ENCODE assay signal across 8 mouse cellular contexts in genomic region chr2:164402906-164403305, GRCm38 (mm10). TPM values are rescaled to one million over a fixed set of nuclear protein-coding genes. Genes with fewer than 3 reads are reported as not detected.
DNase-seq lines count a peak whose midpoint lies in the region; ATAC-seq and TF ChIP-seq lines count a peak whose summit lies in the region.

TSS of gene Rbpjl (plus strand) at chr2:164403141.

- no peaks in the 10 kb centered on the region for H3K36me3 ChIP-seq in MEL (ENCODE audit: control insufficient read depth in 1 of 2, insufficient read depth in 2 of 2, low read length in 2 of 2)
- no peaks in the 10 kb centered on the region for H3K36me3 ChIP-seq in forebrain, postnatal 0 days (ENCODE audit: insufficient read depth)
- H3K36me3 ChIP-seq in hindbrain, embryonic 11.5 days (ENCODE audit: control insufficient read depth, insufficient read depth, low read length): no peaks in the 10 kb centered on the region
- H3K36me3 ChIP-seq in lung, postnatal 0 days (ENCODE audit: insufficient read depth, low read length): no peaks in the 10 kb centered on the region

- no peak within 1 kb of the TSS for H3K9ac ChIP-seq in MEL (ENCODE audit: control insufficient read depth, low read depth, low read length, poor library complexity, severe bottlenecking)
- no peak within 1 kb of the TSS for H3K9ac ChIP-seq in forebrain, postnatal 0 days
- H3K9ac ChIP-seq in hindbrain, embryonic 11.5 days (ENCODE audit: low read depth, low read length): no peak within 1 kb of the TSS
- H3K9ac ChIP-seq in lung, postnatal 0 days (replicated peaks; ENCODE audit: low read depth): no peak within 1 kb of the TSS

- TF ChIP-seq EP300 in MEL (IDR thresholded peaks at IDR 0.05; ENCODE audit: low read depth in 1 of 2, low read length in 2 of 2): no peak
- no peak for TF ChIP-seq EP300 in lung, postnatal 0 days (IDR thresholded peaks at IDR 0.05)

- H3K9me3 ChIP-seq in MEL (replicated peaks; ENCODE audit: insufficient read depth, low read length): no peaks in the 10 kb centered on the region
- H3K9me3 ChIP-seq in forebrain, postnatal 0 days (ENCODE audit: low read length): no peaks in the 10 kb centered on the region
- H3K9me3 ChIP-seq in hindbrain, embryonic 11.5 days (ENCODE audit: control insufficient read depth, low read length): no peaks in the 10 kb centered on the region
- no peaks in the 10 kb centered on the region for H3K9me3 ChIP-seq in lung, postnatal 0 days (ENCODE audit: low read length)

- peaks cover 0 to 3% of the 10 kb centered on the region in 2 experiments; a peak in 1 of 4 replicates for H3K27me3 ChIP-seq in MEL (ENCODE audit: control insufficient read depth in 1 of 2, insufficient read depth in 2 of 2, low read length in 2 of 2)
- peaks cover 69% of the 10 kb centered on the region for H3K27me3 ChIP-seq in forebrain, postnatal 0 days (ENCODE audit: insufficient read depth, low read length)
- peaks cover 87% of the 10 kb centered on the region for H3K27me3 ChIP-seq in hindbrain, embryonic 11.5 days (ENCODE audit: control insufficient read depth, insufficient read depth, low read length)
- H3K27me3 ChIP-seq in lung, postnatal 0 days (replicated peaks; ENCODE audit: insufficient read depth, low read length): peaks cover 14% of the 10 kb centered on the region

- peak; percentile 44; the same call in 1 of the 2 replicates for ATAC-seq in forebrain, postnatal 0 days
- 0 out of 2 replicates have a peak, but pooled peaks have one; percentile 10 for ATAC-seq in hindbrain, embryonic 11.5 days (ENCODE audit: low FRiP score)
- ATAC-seq in lung, postnatal 0 days: peak; percentile 40

- H3K4me1 ChIP-seq in MEL (ENCODE audit: control insufficient read depth in 1 of 2, insufficient read depth in 2 of 2, low read length in 2 of 2): no peaks in the 10 kb centered on the region
- peaks cover 3% of the 10 kb centered on the region; the same call in 1 of the 2 replicates for H3K4me1 ChIP-seq in forebrain, postnatal 0 days (ENCODE audit: insufficient read depth)
- H3K4me1 ChIP-seq in hindbrain, embryonic 11.5 days (replicated peaks; ENCODE audit: control insufficient read depth, insufficient read depth, low read length): peaks cover 4% of the 10 kb centered on the region; the same call in 1 of the 2 replicates
- 0 out of 2 replicates have a peak, but pooled peaks cover 7% of the 10 kb centered on the region for H3K4me1 ChIP-seq in lung, postnatal 0 days (ENCODE audit: insufficient read depth, low read depth, low read length)

- no peaks in the 10 kb centered on the region for H3K79me2 ChIP-seq in MEL (ENCODE audit: control insufficient read depth, insufficient read depth, low read length, poor library complexity)

- 5% methylated on average over 17 of the region's 17 CpGs for WGBS in forebrain, postnatal 0 days
- WGBS in hindbrain, embryonic 11.5 days: 3% methylated on average over 17 of the region's 17 CpGs
- 5% methylated on average over 17 of the region's 17 CpGs for WGBS in lung, postnatal 0 days

- TF ChIP-seq CTCF in MEL (IDR thresholded peaks at IDR 0.05 in 2 of 3, conservative IDR thresholded peaks at IDR 0.05 in 1 of 3; ENCODE audit: control insufficient read depth in 1 of 3, insufficient read depth in 1 of 3, low read depth in 2 of 3, low read length in 3 of 3, poor library complexity in 1 of 3, severe bottlenecking in 1 of 3): peak; percentile 77 to 94 (median 89)
- TF ChIP-seq CTCF in forebrain, postnatal 0 days (IDR thresholded peaks at IDR 0.05; ENCODE audit: low read depth): peak; percentile 76
- TF ChIP-seq CTCF in lung, postnatal 0 days (IDR thresholded peaks at IDR 0.05): peak; percentile 95

- TF ChIP-seq RAD21 in MEL (IDR thresholded peaks at IDR 0.05; ENCODE audit: low read depth, low read length): peak; percentile 33

- no peak for TF ChIP-seq POLR2A in MEL (IDR thresholded peaks at IDR 0.05; ENCODE audit: control insufficient read depth in 1 of 2, insufficient read depth in 1 of 2, low read depth in 1 of 2, low read length in 2 of 2, poor library complexity in 1 of 2)

- DNase-seq in MEL (ENCODE audit: low read depth, low spot score): peak; percentile 62
- DNase-seq in cerebellum, adult 11 months: peak; percentile 31
- DNase-seq in forebrain, postnatal 0 days: peak; percentile 57
- DNase-seq in hindbrain, embryonic 11.5 days (ENCODE audit: low spot score): peak; percentile 89
- peak; percentile 55 for DNase-seq in layer of hippocampus, adult 9-11 months
- DNase-seq in lung, postnatal 0 days (ENCODE audit: low spot score): peak; percentile 87
- peak; percentile 72 for DNase-seq in retina, postnatal 7 days (ENCODE audit: low read depth, low spot score)
- DNase-seq in urinary bladder, adult 2 months (ENCODE audit: low spot score): peak; percentile 67

- H3K27ac ChIP-seq in MEL (ENCODE audit: control insufficient read depth, low read depth, low read length): no peak within 1 kb of the TSS
- H3K27ac ChIP-seq in forebrain, postnatal 0 days (ENCODE audit: low read depth, low read length): no peak within 1 kb of the TSS
- no peak within 1 kb of the TSS for H3K27ac ChIP-seq in hindbrain, embryonic 11.5 days (ENCODE audit: low read depth, low read length)
- peak within 1 kb of the TSS; percentile 85 for H3K27ac ChIP-seq in lung, postnatal 0 days (ENCODE audit: low read length)

- H3K4me3 ChIP-seq in MEL (ENCODE audit: control insufficient read depth in 1 of 2, insufficient read depth in 1 of 2, low read depth in 2 of 2, low read length in 2 of 2): no peak within 1 kb of the TSS
- no peak within 1 kb of the TSS for H3K4me3 ChIP-seq in forebrain, postnatal 0 days (ENCODE audit: low read depth, low read length)
- H3K4me3 ChIP-seq in hindbrain, embryonic 11.5 days (ENCODE audit: low read depth, low read length): no peak within 1 kb of the TSS
- peak within 1 kb of the TSS; percentile 14 for H3K4me3 ChIP-seq in lung, postnatal 0 days (ENCODE audit: low read depth, low read length)

- no peak within 1 kb of the TSS for H3K4me2 ChIP-seq in forebrain, postnatal 0 days (ENCODE audit: low read depth)
- no peak within 1 kb of the TSS; the same call in 1 of the 2 replicates for H3K4me2 ChIP-seq in hindbrain, embryonic 11.5 days (replicated peaks; ENCODE audit: low read depth, low read length)
- peak within 1 kb of the TSS; percentile 70 for H3K4me2 ChIP-seq in lung, postnatal 0 days (replicated peaks; ENCODE audit: low read depth, low read length)

TF ChIP-seq in MEL, 35 proteins besides CTCF, POLR2A, EP300 and RAD21:
- TF ChIP-seq SMC3 (IDR thresholded peaks at IDR 0.05; ENCODE audit: low read depth, low read length): peak; percentile 80
- no peak for TF ChIP-seq GABPA (IDR thresholded peaks at IDR 0.05; ENCODE audit: low read depth, low read length)

RNA-seq across cellular contexts. Expression of gene Rbpjl, which starts in this region (rescaled TPM):
- not detected in 2 replicates for total RNA-seq in MEL (2012; rRNA removed)
- under 1 TPM in 1 of 2 experiments, not detected in 1; 0.07 TPM for polyA plus RNA-seq in MEL (2012; ENCODE audit: insufficient read depth in 1 of 2, insufficient read length in 2 of 2, low read depth in 1 of 2, low replicate concordance in 2 of 2, missing spikeins in 1 of 2)
- total RNA-seq in forebrain, postnatal 0 days (2014; rRNA removed): 0.46 TPM in 1 of 2 replicates, not detected in the other
- 0.17 and 0.33 TPM in 2 replicates for polyA plus RNA-seq in forebrain, postnatal 0 days (2015; fragmentation: Nextera tagmentation; extraction: Ambion mirVana)
- polyA plus RNA-seq in hindbrain, embryonic 11.5 days (2014; fragmentation: Nextera tagmentation; extraction: Ambion mirVana): not detected in 2 replicates
- 29.7 and 42.6 TPM in 2 replicates for polyA plus RNA-seq in lung, postnatal 0 days (2015; fragmentation: Nextera tagmentation; extraction: Ambion mirVana)
- 0.01 TPM in 1 of 2 replicates, not detected in the other for polyA plus RNA-seq in urinary bladder, adult 2 months (2012; rRNA removed)

Comparison
In these comparisons a context has a peak if more than half of its experiments do, and no peak if none do; other contexts are left out.
1. RNA of gene Rbpjl (polyA plus RNA-seq): 29.7 to 42.6 TPM in lung, postnatal 0 days; 0.17 to 0.33 TPM in forebrain, postnatal 0 days, 0.07 TPM in MEL, not detected in hindbrain, embryonic 11.5 days and 0.01 TPM in urinary bladder, adult 2 months; every median in the first group is over 10 times any median in the second.
2. Peak in DNase-seq in MEL; RNA of the gene not detected or under 1 TPM.
3. Peak in DNase-seq and ATAC-seq in forebrain, postnatal 0 days; RNA of the gene not detected or under 1 TPM.
4. Peak in DNase-seq and ATAC-seq in hindbrain, embryonic 11.5 days; RNA of the gene not detected or under 1 TPM.
5. Peak in DNase-seq in urinary bladder, adult 2 months; RNA of the gene not detected or under 1 TPM.
6. DNase-seq: peak in every context shown above with its lines; median percentile 89 in hindbrain, embryonic 11.5 days; 87 in lung, postnatal 0 days; 72 in retina, postnatal 7 days; 67 in urinary bladder, adult 2 months; 62 in MEL; 57 in forebrain, postnatal 0 days; 55 in layer of hippocampus, adult 9-11 months; 31 in cerebellum, adult 11 months.
7. Peak in every context shown above with its lines, with median percentiles within 50 percentile points of each other: CTCF ChIP-seq and ATAC-seq.